ENCODE assay signal across 31 mouse cellular contexts in genomic region chr8:12576003-12576402, GRCm38 (mm10). TPM values are rescaled to one million over a fixed set of nuclear protein-coding genes. Genes with fewer than 3 reads are reported as not detected.
"Had no signal": no experiment of that assay in that cellular context is flagged by ENCODE, and none has a peak within 500 bp of the region (broad histone marks: within the 10 kb centered on the region; RNA-seq: fewer than 3 reads in every experiment).

No protein-coding gene starts in this region.

- H3K27ac ChIP-seq: heart, adult 2 months; hindbrain, embryonic 14.5 days; intestine, embryonic 15.5 days; layer of hippocampus, adult 2 months; limb, embryonic 13.5 days; limb, embryonic 15.5 days; liver, embryonic 12.5 days had no signal

- H3K9me3 ChIP-seq: heart, embryonic 12.5 days; intestine, embryonic 15.5 days; limb, embryonic 13.5 days; limb, embryonic 15.5 days; liver, embryonic 12.5 days had no signal

- H3K4me3 ChIP-seq: heart, adult 2 months; heart, embryonic 12.5 days; intestine, embryonic 15.5 days; layer of hippocampus, adult 2 months; limb, embryonic 13.5 days; limb, embryonic 15.5 days; liver, embryonic 12.5 days had no signal

- H3K4me2 ChIP-seq: heart, embryonic 12.5 days; hindbrain, embryonic 14.5 days; intestine, embryonic 15.5 days; limb, embryonic 13.5 days; limb, embryonic 15.5 days; liver, embryonic 12.5 days had no signal

- H3K9ac ChIP-seq: heart, embryonic 12.5 days; hindbrain, embryonic 14.5 days; intestine, embryonic 15.5 days; limb, embryonic 13.5 days; limb, embryonic 15.5 days; liver, embryonic 12.5 days had no signal

- DNase-seq: gastrocnemius, postnatal 14 days; gastrocnemius, postnatal 36 days; heart, adult 2 months; heart, postnatal 10 days; heart, postnatal 4 days; layer of hippocampus, postnatal 36 days; left cerebral cortex, postnatal 4 days had no signal

- H3K4me1 ChIP-seq: heart, embryonic 12.5 days; intestine, embryonic 15.5 days; limb, embryonic 15.5 days; liver, embryonic 12.5 days had no signal

- H3K27me3 ChIP-seq: intestine, embryonic 15.5 days had no signal

- ATAC-seq: hindbrain, embryonic 16.5 days; inflammation-experienced regulatory T-cells, adult 6 months; intestine, embryonic 15.5 days; intestine, postnatal 0 days; liver, embryonic 12.5 days had no signal

- H3K36me3 ChIP-seq: heart, embryonic 12.5 days; intestine, embryonic 15.5 days; limb, embryonic 13.5 days; limb, embryonic 15.5 days; liver, embryonic 12.5 days had no signal

RNA-seq across cellular contexts. Expression of gene Spaca7, which starts 3.2 kb away (rescaled TPM):
- total RNA-seq: gastrocnemius, adult 18-20 months; gastrocnemius, adult 8-10 months; gastrocnemius, postnatal 14 days; gastrocnemius, postnatal 36 days; heart, adult 2 months; heart, postnatal 10 days; heart, postnatal 25 days; heart, postnatal 4 days; layer of hippocampus, adult 2 months; layer of hippocampus, postnatal 14 days; layer of hippocampus, postnatal 36 days; left cerebral cortex, adult 18-20 months; left cerebral cortex, adult 8-10 months; left cerebral cortex, postnatal 10 days; left cerebral cortex, postnatal 25 days; left cerebral cortex, postnatal 4 days; liver, adult 2 months had no signal
- polyA plus RNA-seq: gonadal fat pad, adult 2 months; heart, adult 2 months; heart, embryonic 12.5 days; heart, embryonic 14.5 days; heart, embryonic 16.5 days; hindbrain, embryonic 11.5 days; hindbrain, embryonic 14.5 days; hindbrain, embryonic 16.5 days; inflammation-experienced regulatory T-cells, adult 6 months; intestine, embryonic 15.5 days; limb, embryonic 11.5 days; limb, embryonic 13.5 days; limb, embryonic 15.5 days; liver, adult 2 months; liver, embryonic 12.5 days had no signal
